Mouse (Mus musculus): Measurements from ENCODE around the gene Cyb561a3.
"Not testable (repeated sequence)": the region's sequence is repeated elsewhere in the genome, so short reads cannot be mapped to it uniquely, and the experiment has no call there.

The Cyb561a3 gene

GRCm38 (mm10) chr19:10576690-10577561 lies at the start of gene Cyb561a3, which contains the start of gene Tmem138:
TSS of gene Cyb561a3 (plus strand) at chr19:10577172.
TSS of gene Tmem138 (minus strand) at chr19:10577362.
- DNase-seq (ENCODE audit: low spot score in 2 of 2): peak; percentile 92 to 94

GRCm38 (mm10) chr19:10530082-10530481 lies 46.9 kb upstream of the Cyb561a3 start:
- no peak for DNase-seq (ENCODE audit: low spot score in 2 of 2)

- no peak for DNase-seq (ENCODE audit: low spot score in 2 of 2)
Observed at GRCm38 (mm10) chr19:10539454-10539853, 37.5 kb upstream of the Cyb561a3 start.

GRCm38 (mm10) chr19:10555624-10556510 lies 21.1 kb upstream of the Cyb561a3 start, which contains the start of gene Tmem216:
TSS of gene Tmem216 (minus strand) at chr19:10556238.
- DNase-seq (ENCODE audit: low spot score in 2 of 2): peak; percentile 84 to 90

GRCm38 (mm10) chr19:10557001-10557400 lies 20.0 kb upstream of the Cyb561a3 start:
- DNase-seq (ENCODE audit: low spot score in 2 of 2): no peak

GRCm38 (mm10) chr19:10557430-10557829 lies 19.5 kb upstream of the Cyb561a3 start:
- DNase-seq (ENCODE audit: low spot score in 2 of 2): no peak

GRCm38 (mm10) chr19:10557837-10558375 lies 19.1 kb upstream of the Cyb561a3 start:
- not testable (repeated sequence) for DNase-seq (ENCODE audit: low spot score in 2 of 2)

- DNase-seq (ENCODE audit: low spot score in 2 of 2): no peak
Observed at GRCm38 (mm10) chr19:10560108-10560507, 16.9 kb upstream of the Cyb561a3 start.

- DNase-seq (ENCODE audit: low spot score in 2 of 2): peak; percentile 71 to 78
Observed at GRCm38 (mm10) chr19:10561558-10562314, 15.2 kb upstream of the Cyb561a3 start.

GRCm38 (mm10) chr19:10562351-10562750 lies 14.6 kb upstream of the Cyb561a3 start:
- no peak for DNase-seq (ENCODE audit: low spot score in 2 of 2)

GRCm38 (mm10) chr19:10564278-10564677 lies 12.7 kb upstream of the Cyb561a3 start:
- no peak for DNase-seq (ENCODE audit: low spot score in 2 of 2)

- DNase-seq (ENCODE audit: low spot score in 2 of 2): no peak
Observed at GRCm38 (mm10) chr19:10565217-10565616, 11.8 kb upstream of the Cyb561a3 start.

- no peak for DNase-seq (ENCODE audit: low spot score in 2 of 2)
Observed at GRCm38 (mm10) chr19:10569627-10570026, 7.3 kb upstream of the Cyb561a3 start.

- no peak for DNase-seq (ENCODE audit: low spot score in 2 of 2)
Observed at GRCm38 (mm10) chr19:10580102-10580501, 3.1 kb downstream of the Cyb561a3 start.

- no peak for DNase-seq (ENCODE audit: low spot score in 2 of 2)
Observed at GRCm38 (mm10) chr19:10580761-10581160, 3.8 kb downstream of the Cyb561a3 start.

GRCm38 (mm10) chr19:10581984-10582383 lies 5.0 kb downstream of the Cyb561a3 start:
- no peak for DNase-seq (ENCODE audit: low spot score in 2 of 2)

GRCm38 (mm10) chr19:10583550-10584146 lies 6.7 kb downstream of the Cyb561a3 start:
- no peak for DNase-seq (ENCODE audit: low spot score in 2 of 2)

- DNase-seq (ENCODE audit: low spot score in 2 of 2): no peak
Observed at GRCm38 (mm10) chr19:10585112-10585511, 8.1 kb downstream of the Cyb561a3 start.

- no peak for DNase-seq (ENCODE audit: low spot score in 2 of 2)
Observed at GRCm38 (mm10) chr19:10587231-10587630, 10.3 kb downstream of the Cyb561a3 start.

- no peak for DNase-seq (ENCODE audit: low spot score in 2 of 2)
Observed at GRCm38 (mm10) chr19:10589127-10589857, 12.3 kb downstream of the Cyb561a3 start.
